Mouse (Mus musculus): ENCODE measurements around the gene Ppp1r10.

Gene Ppp1r10

DNA sequence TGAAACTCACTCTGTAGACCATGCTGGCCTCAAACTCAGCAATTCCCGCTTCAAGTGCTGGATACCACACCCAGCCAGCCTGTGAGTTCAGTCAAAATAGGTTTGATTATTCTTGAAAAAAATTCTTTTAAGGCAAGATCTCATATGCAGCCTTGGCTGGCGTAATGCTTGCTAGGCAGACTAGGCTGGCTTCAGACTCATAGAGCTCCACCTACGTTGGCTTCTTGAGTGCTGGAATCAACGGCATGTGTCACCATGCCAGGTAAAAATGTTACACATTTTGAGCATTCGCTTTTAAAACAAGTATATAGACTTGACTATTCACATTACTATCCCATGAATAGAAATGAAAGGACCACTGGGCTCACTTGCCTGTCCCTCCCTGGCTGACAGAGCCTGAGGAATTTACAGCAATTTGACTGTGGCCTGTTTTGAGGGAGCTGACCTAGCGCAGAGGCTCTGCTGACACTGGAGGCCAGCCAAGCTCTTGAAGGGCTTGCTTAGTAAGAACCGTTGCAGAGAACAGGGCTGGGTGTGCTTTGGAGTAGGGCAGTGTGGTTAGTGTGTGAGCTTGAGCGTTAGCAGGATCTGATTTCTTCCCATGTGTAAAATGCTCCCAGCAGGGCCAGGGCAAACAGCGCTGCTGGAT lies 12.8 kb upstream of the Ppp1r10 start:
- peak; percentile 90 for DNase-seq (ENCODE audit: low spot score)

DNA sequence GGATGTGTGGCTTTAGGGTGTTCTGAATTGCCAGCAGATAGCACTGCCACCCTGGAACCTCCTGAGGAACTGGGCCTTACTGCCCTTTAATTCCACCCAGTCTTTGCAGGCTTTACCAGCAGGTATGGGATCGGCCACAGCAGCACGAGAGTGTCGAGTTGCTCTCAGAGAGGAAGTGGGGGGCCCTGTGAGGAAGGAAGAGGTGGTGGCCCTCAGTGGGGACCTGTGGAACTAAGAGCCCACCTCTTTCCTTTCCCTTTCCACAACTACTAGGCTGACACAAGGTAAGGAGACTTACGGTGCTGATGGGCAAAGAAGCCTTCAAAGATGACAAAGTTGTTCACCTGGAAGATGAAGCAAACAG lies 12.3 kb upstream of the Ppp1r10 start:
- no peak for DNase-seq (ENCODE audit: low spot score)

DNA sequence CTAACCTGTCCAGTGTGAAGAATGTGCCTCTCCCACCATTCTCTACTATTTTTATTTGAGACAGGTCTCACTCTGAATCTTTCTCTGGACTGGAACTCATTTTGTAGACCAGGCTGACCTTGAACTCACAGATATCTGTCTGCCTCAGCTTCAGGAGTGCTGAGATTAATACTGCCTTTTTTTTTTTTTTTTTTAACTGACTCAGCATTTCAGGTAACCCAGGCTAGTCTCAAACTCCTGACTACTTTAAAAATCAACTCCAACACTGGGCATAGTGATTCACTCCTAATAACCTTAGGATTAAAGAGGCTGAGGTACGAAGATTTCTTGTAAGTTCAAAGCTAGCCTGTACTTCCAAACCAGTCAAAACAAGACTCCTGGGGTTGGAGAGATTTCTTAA lies 10.6 kb upstream of the Ppp1r10 start:
- DNase-seq (ENCODE audit: low spot score): no peak

DNA sequence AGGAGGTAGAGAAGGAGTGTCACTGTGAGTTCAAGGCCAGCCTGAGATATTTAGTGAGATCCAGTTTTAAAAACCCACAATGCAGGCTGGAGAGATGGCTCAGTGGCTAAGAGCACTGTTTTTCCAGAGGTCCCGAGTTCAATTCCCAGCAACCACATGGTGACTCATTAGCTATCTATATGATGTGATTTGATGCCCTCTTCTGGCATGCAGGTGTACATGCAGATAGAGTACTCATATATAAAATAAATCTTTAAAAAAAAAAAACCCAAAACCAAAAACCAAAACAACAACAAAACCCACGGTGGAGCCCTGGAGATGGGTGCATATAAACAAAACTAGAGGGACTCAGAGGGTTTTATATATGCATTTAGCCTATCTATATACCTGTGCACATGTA lies 8.6 kb upstream of the Ppp1r10 start:
- DNase-seq (ENCODE audit: low spot score): no peak

DNA sequence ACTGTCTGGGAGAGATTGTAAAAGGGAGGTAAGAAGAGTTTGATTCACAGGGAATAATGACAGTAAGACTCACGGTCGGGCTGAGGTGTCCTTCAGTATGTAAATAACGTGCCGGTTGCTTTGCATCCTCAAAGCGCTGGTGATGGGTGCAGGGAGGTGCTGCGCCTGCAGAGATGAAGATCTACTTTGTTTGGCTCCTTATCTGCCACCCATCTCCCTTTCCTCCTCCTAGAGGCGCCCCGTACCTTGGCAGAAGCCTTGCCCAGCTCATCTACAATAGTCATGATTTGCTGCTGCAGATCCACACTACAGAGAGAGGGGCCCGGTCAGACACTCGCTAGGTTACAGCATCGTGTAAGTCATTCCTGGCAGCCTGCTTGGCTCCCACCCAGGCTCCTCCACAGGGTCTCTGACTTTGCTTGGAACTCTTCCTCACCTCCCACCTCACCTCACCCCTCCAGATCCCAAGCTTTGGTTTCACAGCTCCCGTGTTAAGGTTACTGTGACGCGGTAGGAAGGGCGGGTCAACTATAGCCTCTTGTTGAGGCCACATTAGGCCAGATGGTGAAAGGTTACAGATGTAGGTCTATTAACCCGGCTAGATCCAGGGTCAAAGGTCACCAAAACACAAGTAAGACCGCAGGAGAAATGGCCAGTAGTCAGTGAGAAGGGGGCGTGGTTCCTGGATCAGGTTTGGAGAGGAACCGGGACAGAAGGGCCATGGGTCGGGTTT lies 6.9 kb upstream of the Ppp1r10 start:
- no peak for DNase-seq (ENCODE audit: low spot score)

DNA sequence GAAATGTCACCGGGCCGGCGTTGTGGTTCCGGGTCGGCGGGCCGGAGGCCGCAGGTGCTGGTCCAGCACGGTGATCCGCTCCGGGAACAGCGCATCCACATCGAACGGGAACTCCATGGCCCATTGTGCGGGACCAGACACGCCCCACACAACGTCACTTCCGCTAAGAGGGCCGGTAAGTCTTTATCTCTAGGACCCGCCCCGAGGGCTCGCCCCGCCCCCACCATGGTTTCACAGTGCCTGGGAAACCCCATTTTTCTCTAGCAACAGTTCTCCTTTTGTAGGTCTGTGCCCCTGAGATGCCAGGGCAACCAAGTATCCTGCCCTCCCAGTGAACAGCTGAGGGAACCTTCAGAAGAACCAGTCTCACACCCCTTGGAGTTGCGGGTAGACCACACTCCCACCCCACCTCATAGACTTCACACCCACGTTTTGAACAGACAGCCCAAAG lies 6.3 kb upstream of the Ppp1r10 start, which contains the start of gene Atat1:
TSS of gene Atat1 (minus strand) at position 157 of the 451 bp plus-strand sequence.
- peak; percentile 97 for DNase-seq (ENCODE audit: low spot score)

DNA sequence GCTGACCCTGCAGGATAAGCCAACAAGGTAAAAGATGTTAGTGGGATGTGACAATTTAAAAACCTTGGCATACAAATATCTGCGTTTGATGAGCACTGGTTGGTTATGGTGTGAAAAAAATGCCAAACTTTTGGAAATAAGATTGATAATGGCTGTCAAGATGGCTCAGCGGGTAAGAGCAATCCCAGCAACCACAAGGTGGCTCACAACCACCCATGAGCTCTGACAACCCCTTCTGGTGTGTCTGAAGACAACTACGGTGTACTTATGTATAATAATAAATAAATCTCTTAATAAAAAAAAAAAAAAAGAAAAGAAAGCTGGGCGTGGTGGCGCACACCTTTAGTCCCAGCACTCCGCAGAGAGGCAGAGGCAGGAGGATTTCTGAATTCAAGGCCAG lies 1.3 kb upstream of the Ppp1r10 start:
- no peak for DNase-seq (ENCODE audit: low spot score)

DNA sequence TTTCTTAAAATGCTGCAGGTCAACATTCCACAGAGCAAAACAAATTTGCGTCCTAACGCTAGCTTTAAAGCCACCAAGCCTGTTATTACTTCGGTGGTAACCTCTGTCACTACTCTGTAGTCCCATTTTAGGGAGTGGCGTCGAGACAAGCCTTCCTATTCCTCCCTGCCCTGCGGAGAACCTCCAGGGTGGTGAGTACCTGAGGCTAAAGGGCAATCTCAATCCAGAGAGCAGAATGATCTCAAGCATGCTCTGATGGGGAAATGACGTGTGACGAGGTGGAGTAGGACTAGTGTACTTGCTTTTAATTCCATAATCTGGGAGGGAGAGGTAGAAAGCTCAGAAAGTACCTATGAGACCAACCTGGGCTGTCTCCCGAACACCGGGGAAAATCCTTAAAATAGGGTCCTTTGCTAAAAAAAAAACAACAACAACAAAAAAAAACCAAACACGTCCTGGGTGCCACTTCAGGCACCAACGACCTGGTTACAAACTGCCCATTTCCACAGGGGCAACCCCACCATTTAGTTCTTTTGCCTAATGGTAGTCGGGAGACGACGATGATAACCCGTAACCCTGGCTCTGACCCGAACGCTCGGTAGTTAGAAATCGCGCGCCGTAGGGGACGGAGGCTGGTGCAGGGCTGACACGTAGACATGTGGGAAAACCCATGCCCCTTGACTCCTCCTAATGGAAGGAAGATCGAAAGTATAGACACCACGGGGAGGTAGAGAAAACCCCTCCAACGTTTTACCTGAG lies 517 bp upstream of the Ppp1r10 start:
- peak; percentile 63 for DNase-seq (ENCODE audit: low spot score)

DNA sequence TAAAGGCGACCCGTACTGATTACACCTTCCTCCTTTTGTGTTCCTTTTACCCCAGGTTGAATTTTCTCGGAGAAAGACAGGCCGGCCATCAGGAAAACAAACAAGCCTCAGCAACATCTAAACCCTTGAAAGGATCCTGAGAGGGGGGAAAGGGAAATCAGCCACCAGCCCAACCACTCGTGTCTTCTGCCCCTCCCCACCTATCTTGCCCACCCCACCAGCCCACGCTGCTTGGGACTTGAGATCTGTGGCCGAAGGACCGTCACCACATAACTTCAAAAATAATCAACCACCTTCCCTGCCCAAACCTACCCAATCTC lies 869 bp downstream of the Ppp1r10 start:
- DNase-seq (ENCODE audit: low spot score): no peak

DNA sequence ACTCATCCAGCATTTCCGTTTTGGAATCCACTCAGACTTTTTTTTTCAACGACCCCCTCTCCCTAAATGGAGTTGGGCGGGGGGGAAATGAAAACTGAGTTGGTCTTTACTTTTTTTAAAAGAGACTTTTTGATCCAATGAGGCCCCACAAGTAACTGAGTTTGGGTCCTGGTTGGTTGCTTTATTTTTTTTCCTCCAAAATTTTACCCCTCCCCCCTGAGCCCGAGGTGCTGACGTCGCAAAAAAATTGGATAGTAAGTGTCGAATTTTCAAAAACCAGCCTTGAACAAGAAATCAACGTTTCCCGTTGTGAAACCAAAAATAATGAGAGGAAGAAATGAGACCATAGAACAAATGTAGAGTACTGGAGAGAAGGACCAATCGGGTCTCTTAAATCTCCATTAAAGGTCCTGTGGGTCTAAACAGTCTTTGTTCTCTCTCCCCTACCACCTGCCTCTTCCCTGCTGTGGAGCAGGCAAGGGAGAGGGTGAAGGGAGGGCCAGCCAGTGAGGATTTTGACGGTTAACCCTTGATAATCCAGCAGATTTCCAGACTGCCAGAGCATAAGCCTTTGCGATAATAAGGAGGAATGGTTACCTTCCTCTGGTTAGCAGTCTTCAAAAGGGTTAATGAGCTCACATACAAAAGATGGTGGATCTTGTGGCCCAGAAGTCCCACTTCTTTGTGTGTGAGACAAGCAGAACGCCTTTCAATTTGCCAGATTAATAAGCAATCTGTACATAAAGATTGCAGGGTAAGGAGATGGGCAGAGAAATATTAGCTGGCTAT lies 1.4 kb downstream of the Ppp1r10 start:
- peak; percentile 80 for DNase-seq (ENCODE audit: low spot score)

DNA sequence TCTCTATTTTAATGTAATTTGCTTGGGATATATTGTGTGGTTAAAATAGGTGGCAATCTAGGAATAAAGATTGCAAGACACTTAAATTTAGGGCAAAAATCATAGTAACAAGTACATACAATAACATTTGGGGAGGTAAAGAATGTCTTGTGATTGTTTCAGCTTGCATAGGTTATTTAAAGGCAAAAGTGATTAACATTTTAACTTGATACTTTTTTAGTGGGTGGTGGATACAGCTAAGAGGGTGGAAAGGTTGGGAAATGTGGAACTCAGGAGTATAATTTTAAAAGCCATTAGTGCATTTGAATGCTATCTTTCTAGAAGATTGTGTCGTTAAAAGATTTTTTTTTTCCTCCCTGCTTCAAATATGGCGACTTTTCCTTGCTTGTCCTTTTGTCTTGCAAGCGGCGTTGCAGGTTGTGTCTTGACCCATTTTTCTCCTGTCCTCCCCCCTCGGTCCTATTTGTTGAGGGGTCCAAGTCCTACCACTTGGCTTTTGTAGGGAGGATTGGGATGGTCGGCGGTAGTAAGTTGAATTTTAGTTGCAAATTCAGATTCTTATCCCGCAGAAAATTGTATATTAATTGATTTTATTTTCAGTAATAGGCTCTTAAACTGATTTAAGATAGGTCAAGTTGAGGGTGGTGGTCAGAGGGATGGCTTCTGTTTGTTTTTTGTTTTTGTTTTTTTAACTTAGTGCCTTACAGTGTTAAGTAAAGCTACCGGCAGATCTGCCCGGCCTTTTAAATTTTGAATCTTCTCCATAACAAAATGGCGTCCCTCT lies 2.2 kb downstream of the Ppp1r10 start:
- DNase-seq (ENCODE audit: low spot score): peak; percentile 81

DNA sequence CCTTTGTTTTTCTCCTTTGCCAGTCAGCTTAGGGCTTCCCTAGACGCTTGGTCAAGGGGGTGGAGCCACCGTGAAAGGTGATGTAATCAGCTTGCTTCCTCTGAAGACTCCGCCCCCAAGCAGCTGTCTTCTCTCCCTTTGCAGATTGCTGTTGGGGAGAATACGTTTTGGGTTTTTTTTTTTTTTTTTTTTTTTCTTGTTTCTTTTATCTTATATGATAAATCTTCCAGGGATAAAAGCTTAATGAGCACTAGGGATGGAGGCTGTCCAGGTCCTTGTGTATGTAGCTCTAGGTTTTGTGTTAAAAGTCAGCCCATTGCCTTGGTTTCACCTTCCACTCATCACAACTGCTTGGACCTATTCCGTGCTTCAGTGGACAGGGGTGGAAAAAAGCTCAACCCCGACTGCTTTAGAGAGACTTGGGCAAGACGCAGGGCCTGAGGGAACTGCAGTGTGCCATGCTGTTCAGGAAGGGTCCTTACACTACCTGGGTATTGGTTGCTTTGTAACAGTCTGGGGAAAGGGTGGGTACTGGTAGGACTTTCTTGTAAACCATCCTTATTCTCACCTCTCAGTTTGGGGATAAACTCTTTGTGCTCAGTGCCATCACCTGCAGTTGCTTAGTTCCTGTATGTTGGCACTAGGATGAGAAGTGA lies 3.0 kb downstream of the Ppp1r10 start:
- peak; percentile 99 for DNase-seq (ENCODE audit: low spot score)

DNA sequence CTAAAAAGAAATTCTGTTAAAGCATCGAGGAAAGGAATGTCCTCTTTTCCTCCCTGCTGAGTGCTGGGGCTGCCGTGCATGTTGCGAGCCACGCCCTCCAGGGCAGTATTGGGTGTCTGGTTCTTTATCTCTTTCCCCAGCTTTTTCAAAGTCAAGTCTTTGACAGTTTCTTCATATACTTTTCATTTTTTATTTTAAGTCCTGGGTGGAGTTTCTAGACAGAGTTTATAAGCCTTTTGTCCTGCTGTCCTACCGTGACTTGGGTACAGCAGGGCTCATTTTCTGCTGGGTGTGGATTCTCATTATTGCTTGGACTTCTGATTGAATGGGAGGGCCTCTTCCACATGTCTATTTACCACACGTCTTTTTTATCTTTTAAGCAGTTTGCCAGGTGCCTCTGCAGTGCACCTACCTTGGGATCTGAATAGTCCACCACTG lies 3.6 kb downstream of the Ppp1r10 start:
- no peak for DNase-seq (ENCODE audit: low spot score)

DNA sequence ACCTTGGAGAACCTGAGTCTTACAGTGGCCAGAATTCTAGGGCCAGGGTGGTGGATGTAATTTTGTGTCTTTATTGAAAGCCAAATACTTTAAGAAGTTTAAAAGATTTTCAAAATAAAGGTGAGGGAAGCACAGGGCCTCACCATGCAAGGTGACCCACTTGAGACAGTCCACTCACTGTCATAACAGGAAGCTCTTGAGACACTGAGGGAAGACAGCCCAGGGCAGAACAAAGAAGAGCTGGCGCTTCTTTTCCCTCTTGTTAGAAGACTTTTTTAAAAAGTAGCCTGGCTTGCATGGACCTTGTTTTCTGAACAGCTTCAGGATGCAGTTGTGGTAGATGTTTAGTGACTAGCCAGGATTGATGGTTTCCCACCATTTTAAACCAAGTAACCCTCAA lies 4.2 kb downstream of the Ppp1r10 start:
- no peak for DNase-seq (ENCODE audit: low spot score)

DNA sequence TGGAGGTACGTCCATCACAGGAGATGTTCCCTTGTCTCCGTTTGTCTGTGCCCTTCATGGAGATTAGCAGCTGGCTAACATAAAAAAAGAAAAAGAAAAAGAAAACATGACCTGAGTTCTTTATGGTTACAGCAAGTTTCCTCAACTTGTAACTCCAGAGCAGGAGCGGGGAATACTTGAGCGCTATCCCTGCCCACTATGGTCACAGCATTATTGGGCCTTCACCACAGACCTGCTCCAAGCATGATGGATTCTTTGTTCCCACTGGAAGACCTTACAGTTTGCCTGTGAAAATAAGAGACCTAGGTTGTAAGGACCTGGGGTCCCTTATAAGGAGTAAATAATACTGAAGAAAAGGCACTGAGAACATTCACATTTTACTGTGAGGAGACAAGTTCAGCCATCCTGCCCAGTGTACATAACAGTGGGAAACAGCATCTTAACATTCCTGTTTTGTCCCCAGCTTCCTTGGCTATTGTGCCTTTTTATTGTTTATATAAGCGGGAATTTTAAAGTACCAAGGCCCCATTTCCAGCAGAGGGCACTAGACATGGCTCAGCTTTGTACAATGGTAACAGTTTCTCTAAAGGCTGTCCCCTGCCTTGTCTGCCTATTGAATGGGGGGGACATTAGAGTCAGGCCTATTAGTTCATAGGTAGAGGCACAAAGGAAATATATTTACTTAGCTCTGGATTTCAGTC lies 4.8 kb downstream of the Ppp1r10 start:
- peak; percentile 80 for DNase-seq (ENCODE audit: low spot score)

DNA sequence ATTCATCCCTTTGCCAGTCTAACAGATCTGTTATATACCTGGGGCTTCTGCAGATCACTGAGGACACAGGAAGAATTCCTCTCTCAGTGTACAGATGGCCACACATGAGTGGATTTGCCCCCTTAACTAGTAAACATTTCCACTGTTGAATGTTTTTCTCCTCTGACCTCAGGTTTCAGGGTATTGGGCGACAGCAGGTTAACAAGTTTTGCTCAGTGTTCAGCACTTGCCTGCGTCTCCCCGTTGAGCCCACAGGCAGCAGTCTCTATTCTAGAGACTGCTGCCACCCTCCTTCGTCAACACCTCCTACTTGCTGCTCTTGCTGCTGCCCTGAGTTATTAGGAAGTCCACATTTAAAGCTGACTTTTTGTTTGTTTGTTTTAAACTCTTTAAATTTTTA lies 5.5 kb downstream of the Ppp1r10 start:
- no peak for DNase-seq (ENCODE audit: low spot score)

DNA sequence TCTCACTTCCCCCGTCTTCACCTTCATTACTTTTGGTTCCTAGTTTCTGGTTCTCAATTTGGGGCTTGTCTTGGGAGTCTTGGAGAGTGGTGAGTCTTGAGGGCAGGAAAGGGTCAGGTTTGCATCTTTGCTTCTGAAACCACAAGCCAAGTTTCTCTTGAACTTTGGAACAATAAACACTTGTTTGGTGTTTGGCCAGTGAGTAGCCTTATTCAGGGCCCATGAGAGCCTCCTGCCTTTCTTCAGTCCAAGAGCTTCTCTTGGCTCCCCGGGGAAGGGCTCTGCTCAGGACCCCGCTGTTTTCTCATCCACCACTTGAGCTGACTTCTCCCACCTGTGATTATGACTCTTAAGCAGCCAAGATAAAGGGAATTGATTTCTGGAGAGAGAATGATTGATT lies 6.3 kb downstream of the Ppp1r10 start:
- DNase-seq (ENCODE audit: low spot score): peak; percentile 79

DNA sequence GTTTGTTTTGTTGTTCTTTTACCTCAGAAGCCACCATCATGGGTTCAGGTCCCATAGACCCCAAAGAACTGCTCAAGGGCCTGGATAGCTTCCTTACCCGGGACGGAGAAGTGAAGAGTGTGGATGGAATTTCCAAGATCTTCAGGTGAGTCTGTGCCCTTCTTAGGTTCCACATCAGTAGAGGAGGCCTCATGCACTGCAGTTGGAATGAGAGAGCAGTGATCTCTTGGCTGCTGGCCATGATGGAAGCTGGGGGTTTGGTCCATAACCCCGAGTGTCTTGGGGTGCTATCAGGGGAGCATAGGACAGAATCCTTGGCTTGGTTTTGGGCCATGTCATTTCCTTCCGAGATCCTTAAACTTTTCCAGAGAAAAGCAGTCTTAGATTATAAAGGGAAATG lies 7.0 kb downstream of the Ppp1r10 start:
- DNase-seq (ENCODE audit: low spot score): no peak

DNA sequence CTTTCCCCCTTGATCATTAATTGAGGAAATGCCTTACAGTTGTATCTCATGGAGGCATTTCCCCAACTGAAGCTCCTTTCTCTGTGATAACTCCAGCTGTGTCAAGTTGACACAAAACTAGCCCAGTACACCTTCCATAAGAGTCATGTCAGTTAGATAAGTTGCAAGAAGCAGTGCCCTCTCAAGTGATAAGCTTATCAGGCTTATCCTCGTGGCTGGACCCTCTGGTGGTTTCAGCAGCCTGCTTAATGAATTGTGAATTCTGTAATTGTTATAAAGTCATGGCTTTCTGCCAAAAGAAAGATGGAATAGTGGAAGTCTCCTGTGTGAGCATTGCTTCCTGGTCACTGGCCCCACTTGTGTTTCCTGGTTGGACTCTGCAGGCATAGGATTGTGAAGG lies 11.2 kb downstream of the Ppp1r10 start:
- no peak for DNase-seq (ENCODE audit: low spot score)

DNA sequence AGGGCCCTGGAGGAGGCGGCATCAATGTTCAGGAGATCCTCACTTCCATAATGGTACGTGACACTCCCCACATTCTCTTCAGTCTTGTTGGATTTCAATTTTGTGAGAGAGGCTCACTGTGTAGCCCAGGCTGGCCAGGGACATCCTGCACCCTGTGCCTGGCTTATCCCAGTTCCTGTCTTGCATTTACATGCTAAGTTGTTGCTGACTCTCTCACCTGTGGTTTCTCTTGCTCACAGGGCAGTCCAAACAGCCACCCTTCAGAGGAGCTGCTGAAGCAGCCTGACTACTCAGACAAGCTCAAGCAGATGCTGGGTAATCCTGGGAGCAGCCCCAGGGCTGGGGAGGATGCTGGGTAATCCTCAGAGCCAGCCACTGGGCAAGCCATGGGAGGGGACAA lies 13.3 kb downstream of the Ppp1r10 start:
- no peak for DNase-seq (ENCODE audit: low spot score)
